In genomic region chr9:31272160-31272559, GRCm38 (mm10) we compare ENCODE assay signal across 21 mouse cellular contexts. TPM values are rescaled to one million over a fixed set of nuclear protein-coding genes. Genes with fewer than 3 reads are reported as not detected.
DNase-seq lines count a peak whose midpoint lies in the region; ATAC-seq lines count a peak whose summit lies in the region.
"Had no signal": no experiment of that assay in that cellular context is flagged by ENCODE, and none has a peak within 500 bp of the region (broad histone marks: within the 10 kb centered on the region; RNA-seq: fewer than 3 reads in every experiment).

No protein-coding gene starts in this region.

- peak; percentile 27 for DNase-seq in heart, adult 11 months
- no peak for DNase-seq in heart, postnatal 10 days
- DNase-seq in c-Kit-positive CD71-positive TER-119-negative erythroid progenitor cells, embryonic 14.5 days (ENCODE audit: low read depth), result peak; percentile 68
- DNase-seq in liver, embryonic 11.5 days (ENCODE audit: low spot score), result no peak
- no peak for DNase-seq in cerebellum, adult 9-11 months
- DNase-seq in lung, postnatal 10 days, result no peak
- DNase-seq in kidney, adult 8-10 months, result no peak
- DNase-seq: adrenal gland, postnatal 25 days; cerebellum, postnatal 14 days; gastrocnemius, postnatal 10 days; kidney, adult 11 months; kidney, postnatal 14 days; lung, adult 18-20 months; lung, postnatal 36 days had no signal

- intact Hi-C loops in heart, postnatal 10 days (cut with DNase I), result no loop called here

- H3K36me3 ChIP-seq in liver, embryonic 11.5 days (ENCODE audit: control insufficient read depth, insufficient read depth, low read length), result no peaks in the 10 kb centered on the region
- H3K36me3 ChIP-seq: limb, embryonic 10.5 days; neural tube, embryonic 12.5 days had no signal

- WGBS in liver, embryonic 11.5 days, result 29% methylated on average over 4 of the region's 4 CpGs

- peak overlapping the region; percentile 31 for H3K4me2 ChIP-seq in liver, embryonic 11.5 days
- H3K4me2 ChIP-seq: forebrain, embryonic 13.5 days; midbrain, embryonic 11.5 days; neural tube, embryonic 12.5 days had no signal

- peak overlapping the region; percentile 77 for H3K27ac ChIP-seq in liver, embryonic 11.5 days (ENCODE audit: low read depth, low read length)
- H3K27ac ChIP-seq: forebrain, embryonic 13.5 days; left cerebral cortex, adult 2 months; limb, embryonic 10.5 days; neural tube, embryonic 12.5 days had no signal

- H3K4me3 ChIP-seq in liver, embryonic 11.5 days (ENCODE audit: low read depth, low read length), result no peak overlapping the region
- H3K4me3 ChIP-seq: forebrain, embryonic 13.5 days; left cerebral cortex, adult 2 months; limb, embryonic 10.5 days; neural tube, embryonic 12.5 days had no signal

- H3K27me3 ChIP-seq in liver, embryonic 11.5 days (replicated peaks; ENCODE audit: control insufficient read depth, insufficient read depth, low read length), result no peaks in the 10 kb centered on the region
- H3K27me3 ChIP-seq: forebrain, embryonic 13.5 days; neural tube, embryonic 12.5 days had no signal

- H3K9me3 ChIP-seq in liver, embryonic 11.5 days (ENCODE audit: control insufficient read depth, low read length), result no peaks in the 10 kb centered on the region
- H3K9me3 ChIP-seq: forebrain, embryonic 13.5 days; limb, embryonic 10.5 days; neural tube, embryonic 12.5 days had no signal

- H3K9ac ChIP-seq in liver, embryonic 11.5 days (ENCODE audit: low read depth, low read length), result peak overlapping the region; percentile 38
- H3K9ac ChIP-seq: forebrain, embryonic 13.5 days; neural tube, embryonic 12.5 days had no signal

- ATAC-seq in liver, embryonic 11.5 days (replicated peaks; ENCODE audit: low FRiP score), result peak; percentile 89
- peak; percentile 82 for ATAC-seq in megakaryocyte progenitor cell, adult 5-6 weeks (replicated peaks; ENCODE audit: poor library complexity)
- ATAC-seq: CD4-positive, CD25-positive, alpha-beta regulatory T cell, adult 4 months; forebrain, embryonic 13.5 days had no signal

- H3K4me1 ChIP-seq in liver, embryonic 11.5 days (replicated peaks; ENCODE audit: control insufficient read depth, insufficient read depth, low read length), result peaks cover 28% of the 10 kb centered on the region
- H3K4me1 ChIP-seq: forebrain, embryonic 13.5 days; limb, embryonic 10.5 days had no signal

RNA-seq across cellular contexts. Expression of gene Prdm10, which starts 8.2 kb away (rescaled TPM):
- 1 to 10 TPM; 5.2 to 6.0 TPM for total RNA-seq in heart, postnatal 10 days (2021)
- 5.7 and 6.5 TPM in 2 replicates for polyA plus RNA-seq in liver, embryonic 11.5 days (2014; fragmentation: Nextera tagmentation; extraction: Ambion mirVana)
- 8.9 and 11.7 TPM in 2 replicates for total RNA-seq in megakaryocyte progenitor cell, adult 5-6 weeks (2015)
- total RNA-seq in megakaryocyte progenitor cell, adult 5-6 weeks (2017), result 9.2 and 10.6 TPM in 2 replicates

Comparison
In these comparisons a context has a peak if more than half of its experiments do, and no peak if none do; other contexts are left out.
1. DNase-seq: peak in heart, adult 11 months (single experiment) and c-Kit-positive CD71-positive TER-119-negative erythroid progenitor cells, embryonic 14.5 days (single experiment); none in heart, postnatal 10 days (0 of 2), liver, embryonic 11.5 days (single experiment), cerebellum, adult 9-11 months (single experiment), lung, postnatal 10 days (single experiment) and kidney, adult 8-10 months (0 of 2).